Mouse (Mus musculus) ZHBTc4 (cell line): ENCODE results near the gene Klhl36.
A peak's percentile ranks its signal among the peaks of the same experiment; 100 is the strongest.

Experiments
- DNase-seq: peaks from one replicate; pipeline ENCODE4 v3.0.0-alpha.2; 2011; ENCODE audit warnings: low read depth, low spot score

The Klhl36 gene

DNA sequence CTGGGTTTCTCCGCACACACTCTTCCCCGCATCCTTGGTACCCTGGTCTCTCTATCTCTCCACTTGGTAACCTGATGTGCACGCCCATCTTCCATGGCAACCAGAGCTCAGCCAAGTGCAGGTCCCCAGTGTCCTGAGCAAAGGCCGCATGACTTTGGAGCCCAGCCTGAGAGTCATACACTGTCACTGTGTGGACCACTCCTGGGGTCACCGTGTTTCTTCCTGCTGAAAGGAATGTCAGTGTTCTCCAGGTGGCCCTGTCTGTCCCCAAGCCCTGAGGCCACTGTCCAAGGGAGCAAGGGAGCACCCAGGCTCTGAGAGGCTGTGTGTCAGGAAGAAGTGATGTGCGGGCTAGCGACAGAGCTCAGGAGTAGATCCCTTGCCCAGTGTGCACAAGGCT, 21.2 kb downstream of the Klhl36 start:
- DNase-seq, result no peak

DNA sequence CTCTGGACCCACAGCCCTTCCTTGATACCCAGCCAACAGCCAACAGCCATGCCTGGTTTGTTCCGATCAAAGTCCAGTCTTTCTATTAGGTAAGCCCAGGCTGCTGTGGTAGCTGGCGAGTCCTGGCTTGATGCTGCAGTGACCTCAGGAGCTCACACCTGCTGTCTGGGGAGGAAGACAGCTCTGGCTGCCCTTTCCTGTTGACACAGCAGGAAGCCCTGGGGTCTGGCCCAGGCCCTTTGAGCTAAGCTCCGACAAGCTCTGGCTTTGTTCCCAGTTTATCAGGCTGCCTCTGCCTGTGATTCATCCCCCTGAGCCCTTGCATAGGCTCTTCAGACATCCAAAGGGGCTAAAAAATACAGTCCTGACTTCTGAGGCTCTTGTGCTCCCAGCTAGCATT, 23.5 kb downstream of the Klhl36 start:
- no peak for DNase-seq

DNA sequence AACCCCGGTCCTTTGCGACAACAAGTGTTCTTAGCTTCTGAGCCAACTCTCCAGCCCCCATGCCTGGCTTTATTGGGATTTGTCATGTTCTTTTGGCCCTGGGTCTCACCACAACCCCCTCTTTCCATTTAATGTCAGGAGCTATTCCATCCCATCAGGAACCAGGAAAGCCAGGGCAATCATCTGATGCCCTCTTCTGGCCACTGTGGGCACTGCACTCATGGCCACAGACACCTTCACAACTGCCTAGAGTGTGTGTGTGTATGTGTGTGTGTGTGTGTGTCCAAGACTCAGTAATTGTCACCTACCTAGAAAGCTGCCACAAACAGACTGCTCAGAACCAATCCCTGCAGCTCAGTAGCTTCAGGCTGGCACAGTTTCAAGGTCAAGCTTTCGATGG, 25.1 kb downstream of the Klhl36 start:
- peak; percentile 78 for DNase-seq

- no peak for DNase-seq
Observed at GRCm38 (mm10) chr8:119888012-119888411, 25.9 kb downstream of the Klhl36 start.

GRCm38 (mm10) chr8:119897069-119897468, 35.0 kb downstream of the Klhl36 start:
- no peak for DNase-seq

DNA sequence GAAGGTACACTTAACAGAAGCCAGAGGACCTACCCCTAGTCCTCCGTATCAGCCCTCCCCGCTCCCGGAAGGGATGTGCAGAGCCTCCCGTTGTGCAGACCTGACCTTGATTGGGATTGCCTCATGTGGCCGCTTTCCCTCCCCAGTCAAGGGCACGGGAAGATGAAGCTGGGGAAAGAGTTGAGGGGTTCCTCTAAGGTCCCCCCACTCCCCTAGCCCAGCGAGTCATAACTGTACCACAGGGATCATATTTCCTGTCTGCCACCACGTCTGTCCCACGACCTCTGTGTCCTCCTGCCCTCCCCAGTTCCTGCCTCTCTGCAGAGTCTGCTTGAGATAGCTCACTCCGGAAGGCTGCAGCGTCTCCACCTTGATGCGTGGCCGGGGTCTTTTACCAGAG, 35.9 kb downstream of the Klhl36 start:
- DNase-seq, result no peak

GRCm38 (mm10) chr8:119901349-119901748, 39.3 kb downstream of the Klhl36 start:
- DNase-seq, result no peak

DNA sequence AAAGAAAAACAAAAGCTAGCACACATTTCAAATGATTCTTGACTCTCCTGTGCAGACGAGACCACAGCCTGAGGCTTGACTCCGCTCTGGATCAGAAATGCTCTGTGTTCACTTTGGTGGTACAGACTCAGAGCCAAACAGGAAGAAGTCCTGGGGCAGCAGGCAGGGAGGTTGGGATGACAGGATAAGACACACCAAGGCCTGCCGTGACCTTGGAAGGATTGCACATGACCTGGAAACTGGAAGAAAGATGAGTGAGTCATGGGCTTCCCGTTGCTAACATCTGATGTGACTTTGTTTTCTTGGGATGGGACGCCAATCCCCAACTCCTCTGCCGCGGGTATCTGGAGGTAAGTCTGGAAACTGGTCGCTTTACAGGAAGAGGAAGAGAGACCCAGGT, 39.9 kb downstream of the Klhl36 start:
- no peak for DNase-seq

GRCm38 (mm10) chr8:119904323-119904911, 42.4 kb downstream of the Klhl36 start:
- peak; percentile 52 for DNase-seq

DNA sequence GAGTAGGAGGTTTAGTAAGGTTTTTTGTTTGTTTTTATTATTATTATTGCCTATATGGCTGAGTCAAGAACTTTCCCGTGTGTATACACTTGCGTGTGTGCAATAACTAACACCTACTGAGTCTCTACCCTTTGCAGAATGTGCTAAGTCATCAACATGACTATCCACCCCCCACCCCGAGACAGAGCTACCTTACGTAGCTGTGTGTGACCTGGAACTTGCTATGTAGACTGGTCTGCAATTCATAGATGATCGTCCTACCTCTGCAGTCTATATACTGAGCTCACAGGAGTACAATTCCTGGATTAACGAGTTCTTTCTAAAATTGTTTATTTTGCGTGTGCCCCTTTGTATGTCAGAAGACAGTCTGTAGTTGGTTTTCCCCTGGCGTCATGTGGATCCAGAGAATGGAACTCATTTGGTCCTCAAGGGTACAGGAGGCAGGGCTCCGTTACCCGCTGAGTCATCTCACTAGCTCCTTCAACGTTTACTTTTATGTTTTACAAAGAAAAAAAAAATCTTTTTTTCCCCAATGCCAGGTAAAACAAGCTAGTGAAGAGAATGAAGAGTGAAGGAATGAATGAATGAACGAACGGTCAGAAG, 48.0 kb downstream of the Klhl36 start, which contains the start of gene Usp10:
Gene Usp10, plus strand, starts transcription at position 417 of the 603 bp plus-strand sequence.
- no peak for DNase-seq

GRCm38 (mm10) chr8:119910547-119911257, 48.6 kb downstream of the Klhl36 start, which contains the start of gene Gm20388:
TSS of gene Gm20388 (plus strand) at chr8:119910841.
- DNase-seq, result peak; percentile 97

DNA sequence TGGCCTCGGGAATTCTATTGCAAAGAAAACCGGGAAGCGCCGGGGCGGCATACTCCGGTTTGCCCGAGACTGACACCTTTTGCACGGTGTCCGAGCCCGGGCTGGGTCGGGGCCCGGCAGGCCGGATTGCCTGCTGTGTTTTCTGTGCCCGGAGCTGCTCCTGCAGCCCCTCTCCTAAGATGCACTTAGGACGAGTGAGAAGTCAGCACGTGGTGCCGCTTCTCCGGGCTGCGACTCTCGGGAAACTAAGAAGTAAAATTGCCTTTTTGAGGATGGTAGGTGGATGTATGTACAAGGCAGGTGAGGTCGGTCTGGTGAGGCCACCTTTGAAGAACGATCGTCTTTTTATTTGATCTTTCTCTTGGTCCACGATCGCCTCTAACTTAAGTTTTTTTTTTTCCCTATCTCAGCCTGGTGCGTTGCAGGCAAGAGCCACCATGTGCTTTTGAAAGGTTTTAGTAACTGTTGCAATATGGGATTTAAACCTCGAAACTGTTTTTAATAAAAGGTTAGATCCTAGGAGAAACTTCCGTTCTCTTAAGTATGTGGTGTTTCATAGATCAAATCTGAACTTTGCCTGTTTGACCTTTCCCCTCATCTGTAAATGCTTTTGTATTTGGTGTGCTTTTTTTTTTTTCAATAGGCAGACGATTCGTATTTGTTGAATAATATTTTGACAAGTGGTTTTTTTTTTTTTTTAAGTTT, 49.3 kb downstream of the Klhl36 start:
- peak; percentile 37 for DNase-seq

GRCm38 (mm10) chr8:119912643-119913042, 50.6 kb downstream of the Klhl36 start:
- peak; percentile 26 for DNase-seq

DNA sequence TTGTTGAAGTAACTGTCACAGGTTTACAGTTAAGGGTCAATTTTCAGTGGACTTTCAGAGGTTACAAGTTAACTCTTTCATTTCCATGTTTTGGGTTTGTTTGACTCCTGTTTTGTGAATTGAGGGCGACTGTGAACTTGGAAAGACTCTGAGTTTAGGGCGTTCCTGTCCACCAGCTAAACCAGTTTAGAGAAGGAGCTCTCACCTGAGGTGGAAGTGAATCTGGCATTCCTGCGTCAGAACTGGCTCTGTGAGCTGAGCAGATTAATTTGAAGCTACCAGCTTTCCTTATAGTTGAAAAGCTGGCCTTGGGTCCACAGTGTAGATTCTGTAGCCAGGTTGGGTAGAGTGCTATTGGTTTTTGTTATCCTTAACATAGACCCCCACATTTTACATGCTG, 51.1 kb downstream of the Klhl36 start:
- DNase-seq, result no peak

DNA sequence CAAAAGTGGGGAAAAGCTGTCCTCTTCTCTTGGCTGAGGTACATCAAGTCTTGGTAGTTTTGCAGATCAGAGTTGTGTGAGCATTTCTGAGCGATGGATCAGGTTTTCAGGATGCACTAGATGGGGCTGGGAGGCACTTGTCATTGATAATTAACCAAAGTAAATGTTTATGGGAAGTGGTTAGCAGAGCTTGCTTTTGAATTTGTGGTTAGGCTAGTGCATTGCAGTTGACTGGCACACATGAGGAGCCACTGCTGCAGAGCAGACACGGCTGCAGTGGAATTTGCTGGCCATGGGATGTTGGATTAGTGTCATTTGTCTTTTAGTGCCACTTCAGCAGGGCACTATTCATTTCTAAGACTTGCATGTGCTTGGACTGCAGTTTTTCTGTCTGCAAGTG, 52.1 kb downstream of the Klhl36 start:
- DNase-seq, result no peak

DNA sequence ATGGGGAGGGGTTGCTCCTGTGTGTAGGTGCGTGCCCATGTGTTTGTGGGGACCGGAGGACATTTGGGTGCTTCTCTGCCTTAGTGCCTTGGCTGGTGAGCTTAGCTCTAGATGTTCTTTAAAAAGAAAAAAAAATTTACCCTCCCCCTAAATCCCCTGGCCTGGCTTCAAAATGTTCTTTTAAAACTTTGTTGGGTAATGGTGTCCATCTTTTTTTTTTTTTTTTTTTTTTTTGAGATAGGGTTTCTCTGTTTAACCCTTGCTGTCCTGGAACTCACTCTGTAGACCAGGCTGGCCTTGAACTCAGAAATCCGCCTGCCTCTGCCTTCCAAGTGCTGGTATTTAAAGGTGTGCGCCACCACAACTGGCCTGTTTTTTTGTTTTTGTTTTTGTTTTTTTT, 53.2 kb downstream of the Klhl36 start:
- DNase-seq, result no peak

GRCm38 (mm10) chr8:119916237-119916892, 54.3 kb downstream of the Klhl36 start:
- no peak for DNase-seq

DNA sequence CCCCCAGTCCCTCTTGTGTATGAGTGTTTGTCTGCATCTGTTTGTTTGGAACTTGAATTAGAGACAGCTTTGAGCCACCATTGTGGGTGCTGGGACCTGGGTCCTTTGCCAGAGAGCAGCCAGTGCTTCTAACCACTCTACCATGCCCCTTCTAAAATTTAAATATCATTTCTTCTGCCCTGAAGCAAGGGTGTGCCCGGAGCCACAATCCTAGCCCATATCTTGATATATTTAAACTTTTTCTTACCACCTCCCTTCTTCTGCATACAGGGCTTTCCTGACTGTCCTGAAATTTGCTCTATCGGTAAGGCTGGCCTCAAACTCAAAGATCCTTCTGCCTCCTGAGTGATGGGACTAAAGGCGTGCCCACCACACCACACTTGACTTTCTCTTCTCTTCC, 55.3 kb downstream of the Klhl36 start:
- no peak for DNase-seq

DNA sequence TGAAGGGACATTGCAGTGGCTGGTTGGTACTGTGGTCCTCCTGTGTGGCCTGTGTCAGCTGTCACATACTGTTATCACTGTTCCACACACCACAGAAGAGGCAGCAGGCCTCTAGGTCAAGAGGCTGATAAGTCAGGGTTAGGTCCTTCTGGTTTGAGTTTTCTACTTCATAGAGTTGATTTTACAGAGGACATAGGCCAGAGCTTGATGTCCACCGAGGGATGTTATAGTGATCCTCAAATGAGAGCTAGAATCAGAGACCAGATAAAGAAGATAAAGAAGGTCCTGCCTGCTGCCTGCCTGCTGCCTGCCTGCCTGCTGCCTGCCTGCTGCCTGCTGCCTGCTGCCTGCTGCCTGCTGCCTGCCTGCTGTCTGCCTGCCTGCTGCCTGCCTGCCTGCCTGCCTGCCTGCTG, 56.1 kb downstream of the Klhl36 start:
- no peak for DNase-seq

GRCm38 (mm10) chr8:119923259-119923658, 61.2 kb downstream of the Klhl36 start:
- no peak for DNase-seq

GRCm38 (mm10) chr8:119925428-119925827, 63.4 kb downstream of the Klhl36 start:
- DNase-seq, result no peak

DNA sequence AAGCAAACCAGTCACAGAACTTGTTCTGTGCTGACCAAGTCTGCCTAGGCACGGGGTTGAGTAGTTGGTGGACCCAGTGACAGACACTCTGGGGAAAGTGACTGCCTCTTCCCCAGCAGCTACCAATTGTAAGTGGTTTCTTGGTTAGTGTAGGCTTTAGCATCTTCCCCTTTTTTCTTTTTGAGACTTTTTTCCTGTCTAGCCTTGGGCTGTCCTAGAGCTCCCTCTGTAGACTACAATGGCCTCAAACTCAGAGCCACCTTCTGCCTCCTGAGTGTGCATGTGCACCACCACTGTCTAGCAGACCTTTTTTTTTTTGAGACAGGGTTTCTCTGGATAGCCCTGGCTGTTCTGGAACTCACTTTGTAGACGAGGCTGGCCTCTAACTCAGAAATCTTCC, 64.4 kb downstream of the Klhl36 start:
- DNase-seq, result no peak
